Mouse (Mus musculus) ES-Bruce4 (cell line): ENCODE results near the gene Lrrc1. TPM values are rescaled to one million over a fixed set of nuclear protein-coding genes. Genes with fewer than 3 reads are reported as not detected.

Experiments
- H3K27ac ChIP-seq: 2 replicates; pipeline ENCODE4 v1.5.1; 2012; ENCODE audit warnings: low read length, inconsistent platforms; ENCODE audit not compliant: insufficient read depth
- H3K27me3 ChIP-seq: 2 replicates; pipeline ENCODE4 v1.6.1; 2012; ENCODE audit warnings: mild to moderate bottlenecking, low read length, inconsistent platforms; ENCODE audit not compliant: control insufficient read depth, poor library complexity, insufficient read depth, severe bottlenecking
- H3K36me3 ChIP-seq: 2 replicates; pipeline ENCODE4 v1.6.1; 2012; ENCODE audit warnings: inconsistent platforms, mild to moderate bottlenecking, low read length, moderate library complexity; ENCODE audit not compliant: control insufficient read depth, poor library complexity, insufficient read depth, severe bottlenecking
- H3K4me1 ChIP-seq: one replicate; pipeline ENCODE4 v1.8.1; 2011; ENCODE audit warnings: low read length; ENCODE audit not compliant: control insufficient read depth, insufficient read depth
- H3K4me3 ChIP-seq: 2 replicates; pipeline ENCODE4 v1.5.1; 2011; ENCODE audit warnings: low read depth, mild to moderate bottlenecking, low read length
- H3K9ac ChIP-seq: 2 replicates; pipeline ENCODE4 v1.6.1; 2012; ENCODE audit warnings: low read depth, mild to moderate bottlenecking, inconsistent platforms; ENCODE audit not compliant: poor library complexity, severe bottlenecking
- H3K9me3 ChIP-seq: replicated peaks from 2 replicates; pipeline ENCODE4 v1.6.1; 2012; ENCODE audit warnings: mild to moderate bottlenecking, low read length, inconsistent platforms; ENCODE audit not compliant: control insufficient read depth, poor library complexity, insufficient read depth, severe bottlenecking
- CTCF ChIP-seq: IDR thresholded peaks from one replicate; pipeline ENCODE4 v1.8.1; 2011; ENCODE audit warnings: low read depth, low read length
- EP300 ChIP-seq: IDR thresholded peaks from 2 replicates; pipeline ENCODE4 v1.6.1; 2011; ENCODE audit warnings: low read depth, low read length; ENCODE audit not compliant: insufficient read depth
- POLR2A ChIP-seq: IDR thresholded peaks from one replicate; pipeline ENCODE4 v1.8.1; 2011; ENCODE audit warnings: low read length; ENCODE audit not compliant: insufficient read depth
- polyA plus RNA-seq: library from polyadenylated mRNA; stranded (reverse); fragments of >200 nt; gene quantifications from 2 replicates; pipeline ENCODE4 v1.2.4, GENCODE M21; 2011; ENCODE audit warnings: low read depth; ENCODE audit not compliant: missing spikeins, insufficient read depth, insufficient read length

Gene Lrrc1
- polyA plus RNA-seq, 1 experiment, result 20.9 TPM

DNA sequence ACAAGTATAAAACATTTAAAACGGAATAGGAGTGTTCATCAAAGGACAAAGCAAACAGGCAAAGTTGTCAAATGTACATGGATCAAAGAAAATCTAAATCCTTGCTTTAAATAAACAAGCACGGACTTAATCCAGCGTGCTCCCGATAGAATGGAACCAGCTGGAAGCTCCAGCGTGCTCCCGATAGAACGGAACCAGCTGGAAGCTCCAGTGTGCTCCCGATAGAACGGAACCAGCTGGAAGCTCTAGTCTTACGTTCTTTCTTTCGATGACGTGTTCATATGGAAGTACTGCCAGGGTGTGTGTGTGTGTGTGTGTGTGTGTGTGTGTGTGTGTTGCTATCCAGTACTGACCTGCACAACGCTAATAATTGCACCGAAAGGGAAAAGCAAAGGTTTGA lies 84.3 kb downstream of the Lrrc1 start:
- no peak overlapping the region for H3K9ac ChIP-seq
- H3K36me3 ChIP-seq, result no peaks in the 10 kb centered on the region; the same call in 1 of the 2 replicates
- no peak overlapping the region for H3K27ac ChIP-seq
- H3K4me1 ChIP-seq, result no peaks in the 10 kb centered on the region
- no peaks in the 10 kb centered on the region for H3K27me3 ChIP-seq
- TF ChIP-seq EP300, result no peak
- TF ChIP-seq CTCF, result no peak
- TF ChIP-seq POLR2A, result no peak
- no peak overlapping the region for H3K4me3 ChIP-seq
- H3K9me3 ChIP-seq, result no peaks in the 10 kb centered on the region

DNA sequence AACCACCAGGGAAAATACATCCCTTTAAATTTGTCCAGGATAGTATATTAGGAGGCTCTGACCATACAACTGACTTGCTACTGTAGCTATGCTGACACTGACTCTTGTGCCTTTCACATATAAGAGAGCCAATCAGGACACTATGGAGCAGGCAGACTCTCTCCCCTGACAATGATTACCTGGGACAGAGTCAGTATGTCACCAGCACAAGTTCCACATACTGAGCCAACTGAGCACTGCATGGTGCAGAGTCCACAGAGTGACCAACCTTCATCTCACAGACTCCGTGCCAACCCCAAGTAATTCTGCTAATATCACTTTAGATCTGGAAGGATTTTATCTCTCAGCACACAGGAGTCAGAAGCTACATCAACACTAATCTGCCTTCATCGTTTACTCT lies 85.3 kb downstream of the Lrrc1 start:
- H3K4me1 ChIP-seq, result no peaks in the 10 kb centered on the region
- H3K9me3 ChIP-seq, result no peaks in the 10 kb centered on the region
- no peak overlapping the region for H3K9ac ChIP-seq
- H3K27ac ChIP-seq, result no peak overlapping the region
- H3K4me3 ChIP-seq, result no peak overlapping the region
- TF ChIP-seq EP300, result no peak
- TF ChIP-seq CTCF, result no peak
- TF ChIP-seq POLR2A, result no peak
- no peaks in the 10 kb centered on the region; the same call in 1 of the 2 replicates for H3K36me3 ChIP-seq
- H3K27me3 ChIP-seq, result no peaks in the 10 kb centered on the region

DNA sequence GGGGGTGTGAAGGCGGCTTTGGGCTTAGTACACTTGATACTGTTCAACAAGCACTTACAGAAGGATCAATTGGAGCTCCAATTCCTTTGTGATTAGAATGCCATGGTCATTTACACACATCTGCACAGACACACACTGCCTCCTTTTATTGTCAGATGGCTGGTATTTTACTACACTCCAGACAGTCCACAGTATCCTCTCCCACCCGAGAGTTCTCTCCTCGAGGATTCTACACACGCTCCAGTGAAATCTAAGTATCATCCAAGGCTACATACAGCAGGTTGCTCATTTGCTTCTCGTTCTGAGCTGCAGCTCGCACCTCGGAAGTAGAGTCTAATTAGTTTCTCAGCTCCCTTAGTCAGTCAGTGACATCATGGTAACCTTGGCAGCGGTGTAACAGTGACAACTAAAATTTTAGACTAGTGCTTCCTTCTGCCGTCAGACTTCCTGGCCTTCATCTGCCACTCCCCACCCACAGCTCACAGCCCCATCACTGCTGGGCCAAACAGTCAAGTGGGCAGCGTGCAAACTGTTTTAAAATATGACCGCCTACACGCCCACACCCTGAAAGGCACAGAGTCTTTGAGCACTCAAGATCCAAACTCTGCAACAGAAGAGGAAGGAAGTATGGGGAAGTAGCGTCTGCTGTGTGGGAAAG lies 88.4 kb downstream of the Lrrc1 start:
- H3K36me3 ChIP-seq, result no peaks in the 10 kb centered on the region; the same call in 1 of the 2 replicates
- H3K4me3 ChIP-seq, result no peak overlapping the region
- H3K9ac ChIP-seq, result no peak overlapping the region
- H3K27me3 ChIP-seq, result no peaks in the 10 kb centered on the region
- H3K9me3 ChIP-seq, result no peaks in the 10 kb centered on the region
- no peak overlapping the region for H3K27ac ChIP-seq
- H3K4me1 ChIP-seq, result no peaks in the 10 kb centered on the region
- TF ChIP-seq POLR2A, result no peak
- no peak for TF ChIP-seq EP300
- TF ChIP-seq CTCF, result no peak

DNA sequence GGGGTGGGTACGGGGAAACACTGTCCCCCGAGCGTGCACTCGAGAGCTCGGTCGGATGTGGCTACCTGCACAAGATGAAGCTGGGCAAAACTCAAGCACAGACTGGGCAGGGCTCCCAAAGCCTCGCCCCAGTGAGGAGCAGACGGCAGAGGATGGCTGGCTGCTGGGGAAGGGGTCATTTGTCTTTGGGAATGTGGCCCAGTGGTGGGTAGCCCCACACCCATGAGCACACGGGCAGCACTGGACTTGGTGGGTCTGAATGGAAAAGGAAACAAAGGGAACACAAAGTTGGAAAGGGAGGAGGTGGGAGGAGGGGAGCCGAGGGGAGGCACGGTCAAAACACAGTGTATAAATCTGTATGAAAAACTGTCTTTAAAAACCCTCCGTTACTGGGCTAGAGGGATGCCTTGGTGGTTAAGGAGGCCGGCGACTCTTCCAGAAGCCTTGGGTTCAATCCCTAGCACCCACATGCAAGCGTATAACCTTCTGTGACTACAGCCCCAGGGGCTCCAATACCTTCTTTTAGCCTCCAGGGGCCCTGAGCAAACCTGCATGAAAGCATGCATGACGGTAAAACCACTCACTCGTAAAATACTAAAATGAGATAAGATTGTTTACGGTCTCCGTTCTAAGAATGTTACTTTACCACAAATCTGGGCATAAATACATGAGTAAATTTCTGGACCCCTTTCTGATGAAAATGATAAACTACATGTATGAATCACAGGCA lies 89.1 kb downstream of the Lrrc1 start:
- Histone ChIP-seq H3K9ac (no peak overlapping the region), H3K27ac (no peak overlapping the region)
- TF ChIP-seq POLR2A, result no peak

DNA sequence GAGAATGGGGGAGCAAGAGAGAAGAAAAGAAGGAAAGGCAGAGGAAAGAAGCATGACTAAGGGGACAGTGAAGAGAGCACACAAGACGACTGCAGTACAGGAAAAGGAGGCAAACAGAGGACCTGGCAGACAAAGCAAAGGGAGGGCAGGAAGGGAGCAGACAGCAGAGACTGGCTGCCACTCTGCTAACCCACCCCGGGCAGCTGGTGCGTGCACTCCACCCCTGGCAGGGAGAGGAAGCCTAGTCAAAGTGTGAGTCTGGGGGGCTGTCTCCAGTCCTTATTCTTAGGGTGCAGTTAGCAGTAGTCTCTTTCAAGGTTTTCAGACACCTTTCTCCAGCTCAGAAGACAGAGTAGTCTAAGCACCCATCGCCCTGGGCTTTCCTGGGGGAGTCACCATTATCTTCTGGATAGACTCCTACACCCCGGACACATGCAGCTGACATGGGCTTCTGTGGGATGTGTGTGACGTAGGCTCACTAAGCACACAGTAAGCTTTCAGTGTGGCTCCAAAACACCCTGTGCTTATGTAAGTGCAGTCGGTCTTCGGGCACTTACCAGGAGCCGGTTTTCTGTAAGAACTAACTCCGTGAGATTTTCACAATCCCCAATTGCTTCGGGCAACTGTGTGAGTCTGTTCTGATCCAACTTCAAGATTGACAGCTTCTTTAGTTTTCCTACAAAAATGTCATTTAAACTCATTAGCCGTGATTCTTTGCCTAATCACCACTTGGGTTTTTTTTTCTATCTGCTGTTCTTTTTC lies 92.4 kb downstream of the Lrrc1 start:
- H3K36me3 ChIP-seq, result no peaks in the 10 kb centered on the region; the same call in 1 of the 2 replicates
- H3K27ac ChIP-seq, result no peak overlapping the region
- no peak overlapping the region for H3K4me3 ChIP-seq
- H3K4me1 ChIP-seq, result no peaks in the 10 kb centered on the region
- H3K9me3 ChIP-seq, result no peaks in the 10 kb centered on the region
- TF ChIP-seq CTCF (no peak), POLR2A (no peak), EP300 (no peak)
- H3K27me3 ChIP-seq, result no peaks in the 10 kb centered on the region
- no peak overlapping the region for H3K9ac ChIP-seq

More for the DNA sequence above, 89.1 kb downstream of the Lrrc1 start:
- Histone ChIP-seq H3K36me3 (no peaks in the 10 kb centered on the region; the same call in 1 of the 2 replicates), H3K4me1 (no peaks in the 10 kb centered on the region), H3K4me3 (no peak overlapping the region), H3K27me3 (no peaks in the 10 kb centered on the region), H3K9me3 (no peaks in the 10 kb centered on the region)

DNA sequence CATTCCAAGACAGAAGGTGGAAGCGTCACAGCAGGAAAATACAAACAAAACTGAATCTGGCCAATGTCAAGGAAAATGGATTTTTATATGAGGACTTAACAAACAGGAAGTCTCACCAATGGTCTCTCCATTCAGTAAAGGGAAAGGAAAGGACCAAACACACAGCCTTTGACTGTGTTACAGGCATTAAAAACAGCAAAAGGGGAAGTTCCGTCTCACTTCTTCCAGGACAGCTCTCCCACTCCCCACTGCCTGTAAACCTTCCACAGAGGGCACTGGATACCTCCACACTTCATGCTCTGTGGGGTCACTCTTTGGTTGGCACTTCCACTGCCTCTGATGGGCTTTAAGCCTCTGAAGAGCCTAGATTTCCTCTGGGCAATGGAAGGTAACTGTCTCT lies 94.2 kb downstream of the Lrrc1 start:
- Histone ChIP-seq H3K4me1 (no peaks in the 10 kb centered on the region), H3K9me3 (no peaks in the 10 kb centered on the region), H3K36me3 (no peaks in the 10 kb centered on the region), H3K27me3 (no peaks in the 10 kb centered on the region), H3K9ac (no peak overlapping the region), H3K4me3 (no peak overlapping the region), H3K27ac (no peak overlapping the region)
- TF ChIP-seq POLR2A (no peak), EP300 (no peak), CTCF (no peak)
